Mouse (Mus musculus) cortical plate, adult 2 months (tissue): ENCODE measurements around the gene Cacng6.

Experiments used
- CTCF ChIP-seq: fragments of 200-500 bp; IDR thresholded peaks from 2 replicates; pipeline ENCODE4 v1.5.1; 2011; ENCODE audit warnings: mild to moderate bottlenecking, control low read depth, low read length; ENCODE audit not compliant: insufficient read depth; ENCODE audit errors: extremely low read depth
- POLR2A ChIP-seq: fragments of 200-500 bp; IDR thresholded peaks from 2 replicates; pipeline ENCODE4 v1.6.1; 2011; ENCODE audit warnings: mild to moderate bottlenecking, low read length, control low read depth; ENCODE audit not compliant: insufficient read depth; ENCODE audit errors: extremely low read depth

GRCm38 (mm10) chr7:3387761-3388160 is 36.2 kb upstream of the Cacng6 start:
- no peak for TF ChIP-seq CTCF
- no peak for TF ChIP-seq POLR2A
